Mouse (Mus musculus) left cerebral cortex, postnatal 10 days (tissue): ENCODE data around the gene Parva. TPM values are rescaled to one million over a fixed set of nuclear protein-coding genes. Genes with fewer than 3 reads are reported as not detected.
A peak's percentile ranks its signal among the peaks of the same experiment; 100 is the strongest.

Experiments
- DNase-seq, 2 experiments: peaks; one replicate each; pipeline ENCODE4 v3.0.0; 2021 to 2022; ENCODE audit warnings: low spot score in 2 of 2, mixed read lengths in 1 of 2; ENCODE audit errors: extremely low spot score in 1 of 2
- intact Hi-C: fragments of 180-260 bp; cut with DNase I; formaldehyde crosslinking; loops from one replicate; pipeline ENCODE4 v1.15.1; 2025
- total RNA-seq, 2 experiments: library from RNA; stranded (reverse); gene quantifications; 2 replicates each; pipeline ENCODE4 v1.2.3; 2021

Gene Parva
- total RNA-seq, 2 experiments from 2014 or later, result 38.6 to 38.8 TPM

GRCm38 (mm10) chr7:112561504-112561903 lies 134.2 kb downstream of the Parva start:
- DNase-seq, result no peak
- intact Hi-C loops, result no loop called here

- no peak for DNase-seq
- intact Hi-C loops, result no loop called here
Observed at GRCm38 (mm10) chr7:112567004-112567403, 139.7 kb downstream of the Parva start.

- intact Hi-C loops, result no loop called here
- no peak for DNase-seq
Observed at GRCm38 (mm10) chr7:112568961-112569360, 141.7 kb downstream of the Parva start.

- no peak for DNase-seq
- intact Hi-C loops, result no loop called here
Observed at GRCm38 (mm10) chr7:112581621-112582020, 154.3 kb downstream of the Parva start.

GRCm38 (mm10) chr7:112582882-112583405 lies 155.6 kb downstream of the Parva start:
- no peak for DNase-seq
- intact Hi-C loops, result no loop called here

- no peak for DNase-seq
- intact Hi-C loops, result no loop called here
Observed at GRCm38 (mm10) chr7:112587449-112587848, 160.1 kb downstream of the Parva start.

- no peak for DNase-seq
- intact Hi-C loops, result no loop called here
Observed at GRCm38 (mm10) chr7:112589530-112589929, 162.2 kb downstream of the Parva start.

- intact Hi-C loops, result no loop called here
- no peak for DNase-seq
Observed at GRCm38 (mm10) chr7:112593586-112593985, 166.3 kb downstream of the Parva start.

- DNase-seq, result no peak
- intact Hi-C loops, result no loop called here
Observed at GRCm38 (mm10) chr7:112595226-112595850, 168.0 kb downstream of the Parva start.

GRCm38 (mm10) chr7:112599650-112600049 lies 172.3 kb downstream of the Parva start:
- DNase-seq, result no peak
- intact Hi-C loops, result no loop called here

GRCm38 (mm10) chr7:112600163-112600562 lies 172.9 kb downstream of the Parva start:
- intact Hi-C loops, result no loop called here

GRCm38 (mm10) chr7:112602966-112603365 lies 175.7 kb downstream of the Parva start:
- intact Hi-C loops, result no loop called here
- DNase-seq, result no peak

More at GRCm38 (mm10) chr7:112600163-112600562, 172.9 kb downstream of the Parva start:
- no peak for DNase-seq

- intact Hi-C loops, result no loop called here
- DNase-seq, result no peak
Observed at GRCm38 (mm10) chr7:112603496-112604170, 176.3 kb downstream of the Parva start.

GRCm38 (mm10) chr7:112604209-112604608 lies 176.9 kb downstream of the Parva start:
- intact Hi-C loops, result no loop called here
- no peak for DNase-seq

GRCm38 (mm10) chr7:112614046-112614790 lies 186.9 kb downstream of the Parva start:
- no peak for DNase-seq
- intact Hi-C loops, result no loop called here

- peak in 1 of 2 experiments; percentile 55 for DNase-seq
- intact Hi-C loops, result no loop called here
Observed at GRCm38 (mm10) chr7:112614791-112615668, 187.7 kb downstream of the Parva start.

- intact Hi-C loops, result no loop called here
- peak; percentile 23 to 39 for DNase-seq
Observed at GRCm38 (mm10) chr7:112620322-112621179, 193.2 kb downstream of the Parva start.

GRCm38 (mm10) chr7:112627481-112627880 lies 200.2 kb downstream of the Parva start:
- intact Hi-C loops, result no loop called here
- DNase-seq, result peak in 1 of 2 experiments; percentile 35
